Mouse (Mus musculus) heart, postnatal 0 days (tissue): ENCODE measurements at regions not wholly inside any gene's neighbourhood (a gene's known extent, or its start where the extent isn't known, plus 50 kb on each side); places are given as distances from the start of the nearest gene placed in this dataset.

ENCODE experiments used
- CTCF ChIP-seq: IDR thresholded peaks from 2 replicates; pipeline ENCODE4 v1.5.1; 2016; ENCODE audit warnings: antibody characterized with exemption, control low read depth, low read depth
- EP300 ChIP-seq: IDR thresholded peaks from 2 replicates; pipeline ENCODE4 v1.6.1; 2016; ENCODE audit warnings: antibody characterized with exemption, low read depth

- TF ChIP-seq CTCF: no peak
- no peak for TF ChIP-seq EP300
Measured at GRCm38 (mm10) chr11:79823631-79824310, 138.4 kb downstream of the Utp6 start.
